Mouse (Mus musculus) limb, embryonic 10.5 days (tissue): ENCODE results near the gene Col1a2. TPM values are rescaled to one million over a fixed set of nuclear protein-coding genes. Genes with fewer than 3 reads are reported as not detected.

Source experiments
- DNase-seq: peaks from one replicate; pipeline ENCODE4 v3.0.0-alpha.2; 2017; ENCODE audit warnings: low spot score
- H3K27ac ChIP-seq: fragments of 300-500 bp; sonication (generic); 2 replicates; pipeline ENCODE4 v1.5.1; 2016; ENCODE audit warnings: mild to moderate bottlenecking
- H3K27me3 ChIP-seq: fragments of 300-500 bp; sonication (generic); 2 replicates; pipeline ENCODE4 v1.6.1; 2016; ENCODE audit warnings: low read depth, mild to moderate bottlenecking; ENCODE audit not compliant: poor library complexity, severe bottlenecking
- H3K36me3 ChIP-seq: fragments of 300-500 bp; sonication (generic); 2 replicates; pipeline ENCODE4 v1.6.1; 2016; ENCODE audit warnings: mild to moderate bottlenecking, moderate library complexity
- H3K4me1 ChIP-seq: fragments of 300-500 bp; sonication (generic); 2 replicates; pipeline ENCODE4 v1.6.1; 2016
- H3K4me3 ChIP-seq: fragments of 300-500 bp; sonication (generic); 2 replicates; pipeline ENCODE4 v1.5.1; 2016; ENCODE audit warnings: mild to moderate bottlenecking, moderate library complexity
- H3K9me3 ChIP-seq: fragments of 300-500 bp; sonication (generic); replicated peaks from 2 replicates; pipeline ENCODE4 v1.6.1; 2016; ENCODE audit warnings: mild to moderate bottlenecking
- WGBS: fragments of 180-500 bp; shearing (Covaris S2); methylation state at CpG from one replicate; pipeline ENCODE4 v1.1.7; 2016; 5-methylcytosine and 5-hydroxymethylcytosine counted together
- polyA plus RNA-seq: library from polyadenylated mRNA; unstranded; fragments of >200 nt; fragmentation: Nextera tagmentation; extraction: Ambion mirVana; gene quantifications from 2 replicates; pipeline ENCODE4 v1.2.1, GENCODE M21; 2016

The Col1a2 gene
- polyA plus RNA-seq, 1 experiment from 2014 or later: 248 TPM

DNA sequence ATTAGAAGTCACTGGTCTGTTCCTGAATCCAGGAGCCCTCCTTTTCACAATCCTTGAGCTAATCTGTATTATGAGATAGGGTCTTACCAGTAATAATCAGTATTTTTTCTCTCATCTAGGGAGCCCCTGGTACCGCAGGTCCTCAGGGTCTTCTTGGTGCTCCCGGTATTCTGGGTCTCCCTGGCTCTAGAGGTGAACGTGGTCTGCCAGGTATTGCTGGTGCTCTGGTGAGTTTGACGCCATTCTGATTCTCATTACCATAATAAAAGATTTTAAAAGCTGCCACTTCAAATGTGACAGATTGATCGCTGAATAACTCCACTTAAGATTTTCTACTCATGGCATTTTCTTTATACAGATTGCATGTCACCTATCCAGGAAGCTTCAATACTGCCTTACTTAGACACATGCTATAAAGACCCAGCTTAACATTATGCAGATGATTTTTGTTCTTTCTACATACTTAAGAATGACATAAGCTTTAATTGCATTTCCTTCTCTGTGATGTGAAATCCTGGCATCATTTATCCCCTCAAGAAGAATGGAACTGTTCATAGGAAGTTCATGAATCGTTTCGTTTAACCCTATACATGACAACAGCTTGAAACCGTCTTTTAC lies 30.0 kb downstream of the Col1a2 start:
- Histone ChIP-seq H3K27me3 (no peaks in the 10 kb centered on the region), H3K4me3 (no peak overlapping the region), H3K27ac (no peak overlapping the region), H3K4me1 (no peaks in the 10 kb centered on the region), H3K9me3 (no peaks in the 10 kb centered on the region), H3K36me3 (peaks cover 100% of the 10 kb centered on the region)
- 89% methylated on average over 8 of the region's 8 CpGs for whole genome bisulfite sequencing
- DNase-seq: no peak

DNA sequence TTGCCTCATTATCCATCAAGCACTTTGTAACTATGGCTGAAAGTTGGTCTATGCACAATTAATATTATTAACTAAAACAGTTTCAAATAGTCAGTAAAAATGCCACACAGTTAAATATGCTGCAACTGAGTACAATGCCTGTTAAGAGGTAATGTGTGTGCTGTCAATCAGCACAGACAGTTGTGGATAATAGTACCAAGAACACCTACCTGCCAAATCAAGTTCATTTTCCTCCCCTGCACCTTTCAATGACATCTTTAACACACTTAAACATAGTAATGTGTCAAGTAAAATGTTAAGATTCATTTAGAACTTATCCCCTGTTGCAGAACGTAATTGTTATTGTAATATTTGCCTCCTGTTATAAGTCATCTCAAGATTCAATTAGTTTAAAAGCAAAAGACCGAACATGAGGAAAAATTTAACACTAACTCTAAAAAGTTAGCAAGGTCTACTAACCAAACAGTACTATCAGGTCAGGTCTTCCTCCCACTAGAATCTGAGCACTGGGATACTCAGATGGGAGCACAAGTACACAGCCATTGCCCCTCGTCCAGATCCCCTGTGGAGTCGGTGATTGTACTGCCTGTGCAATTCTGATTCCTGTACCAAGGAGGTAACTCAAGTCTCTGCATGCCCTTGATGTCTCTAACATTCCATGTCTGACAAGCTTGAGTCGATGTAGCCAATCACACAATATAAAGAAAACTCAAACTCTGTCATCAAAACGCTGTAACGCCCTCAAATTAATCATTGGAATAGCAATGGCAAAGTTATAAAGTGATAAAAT lies 37.5 kb downstream of the Col1a2 start:
- H3K36me3 ChIP-seq: peaks cover 51% of the 10 kb centered on the region
- H3K27ac ChIP-seq: no peak overlapping the region
- H3K27me3 ChIP-seq: no peaks in the 10 kb centered on the region
- DNase-seq: no peak
- H3K9me3 ChIP-seq: no peaks in the 10 kb centered on the region
- no peak overlapping the region for H3K4me3 ChIP-seq
- WGBS: 88% methylated on average over 7 of the region's 7 CpGs
- no peaks in the 10 kb centered on the region for H3K4me1 ChIP-seq

DNA sequence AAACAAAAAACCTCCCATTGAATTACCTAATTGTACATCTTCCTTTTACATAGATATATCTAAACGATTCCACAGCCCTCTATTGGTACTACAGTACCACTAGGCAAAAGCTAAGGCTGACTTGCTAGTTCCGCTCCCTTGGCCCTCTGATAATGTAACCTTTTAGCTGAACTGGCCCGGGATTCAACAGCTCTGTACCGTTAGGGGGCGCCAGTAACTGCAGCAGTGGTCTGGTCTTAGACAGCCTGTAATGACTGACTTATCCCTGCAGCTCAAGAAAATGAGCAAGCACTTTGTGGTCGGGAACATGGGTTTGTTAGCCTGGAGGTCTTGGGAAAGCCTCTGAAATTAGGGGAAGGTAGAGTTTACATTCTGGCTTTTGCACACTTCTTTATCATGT lies 39.9 kb downstream of the Col1a2 start:
- DNase-seq: no peak
- Histone ChIP-seq H3K36me3 (peaks cover 26% of the 10 kb centered on the region), H3K4me1 (0 out of 2 replicates have a peak, but pooled peaks cover under 1% of the 10 kb centered on the region), H3K9me3 (no peaks in the 10 kb centered on the region), H3K27ac (0 out of 2 replicates have a peak overlapping the region, but pooled peaks have one; percentile 3), H3K27me3 (no peaks in the 10 kb centered on the region), H3K4me3 (no peak overlapping the region)
- 55% methylated on average over 6 of the region's 6 CpGs for WGBS

DNA sequence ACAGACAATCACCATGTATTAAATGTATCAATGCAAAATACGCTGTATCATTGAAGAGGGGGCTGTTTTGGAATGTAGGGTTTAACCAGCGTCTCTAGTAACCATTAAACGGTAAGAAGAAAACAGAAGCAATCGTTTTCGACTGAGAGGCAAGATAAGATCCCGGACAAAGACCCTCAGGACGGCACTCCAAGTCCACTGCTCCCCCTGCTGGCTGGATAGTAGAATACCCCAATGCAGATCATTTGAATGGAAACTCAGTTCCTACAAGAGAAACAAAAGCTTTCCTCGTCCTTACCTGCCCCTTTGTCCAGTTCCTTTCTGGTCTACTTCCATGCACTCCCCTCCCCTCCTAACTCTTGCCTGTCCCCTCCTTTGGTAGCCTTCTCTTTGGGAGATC lies 41.1 kb downstream of the Col1a2 start:
- peak overlapping the region; percentile 32; the same call in 1 of the 2 replicates for H3K27ac ChIP-seq
- H3K27me3 ChIP-seq: no peaks in the 10 kb centered on the region
- H3K4me3 ChIP-seq: no peak overlapping the region
- WGBS: 56% methylated on average over 8 of the region's 8 CpGs
- H3K9me3 ChIP-seq: no peaks in the 10 kb centered on the region
- peaks cover 15% of the 10 kb centered on the region for H3K36me3 ChIP-seq
- peaks cover 11% of the 10 kb centered on the region; the same call in 1 of the 2 replicates for H3K4me1 ChIP-seq
- peak; percentile 75 for DNase-seq

DNA sequence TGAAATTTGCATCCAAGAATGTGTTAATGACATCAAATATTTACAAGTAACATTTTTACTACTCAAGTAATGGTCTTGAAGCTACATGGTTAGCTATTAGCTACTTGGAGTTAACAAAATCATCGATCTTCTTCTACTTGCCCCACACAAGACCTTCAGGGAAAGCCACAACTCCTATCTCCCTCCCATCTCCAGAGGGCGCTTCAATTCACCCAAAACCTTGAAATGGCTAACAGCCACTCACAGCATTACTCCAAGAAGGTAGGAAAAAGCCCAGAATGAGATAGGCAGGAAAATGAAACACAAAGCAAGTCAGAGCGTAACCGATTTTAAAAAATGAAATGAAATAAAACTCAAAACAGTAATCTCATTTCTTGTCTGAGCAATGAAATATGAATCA lies 44.3 kb downstream of the Col1a2 start:
- Histone ChIP-seq H3K4me3 (no peak overlapping the region), H3K27me3 (no peaks in the 10 kb centered on the region), H3K27ac (no peak overlapping the region), H3K36me3 (no peaks in the 10 kb centered on the region), H3K9me3 (no peaks in the 10 kb centered on the region), H3K4me1 (peaks cover 23% of the 10 kb centered on the region)
- no peak for DNase-seq
- WGBS: 69% methylated on average over 4 of the region's 4 CpGs

DNA sequence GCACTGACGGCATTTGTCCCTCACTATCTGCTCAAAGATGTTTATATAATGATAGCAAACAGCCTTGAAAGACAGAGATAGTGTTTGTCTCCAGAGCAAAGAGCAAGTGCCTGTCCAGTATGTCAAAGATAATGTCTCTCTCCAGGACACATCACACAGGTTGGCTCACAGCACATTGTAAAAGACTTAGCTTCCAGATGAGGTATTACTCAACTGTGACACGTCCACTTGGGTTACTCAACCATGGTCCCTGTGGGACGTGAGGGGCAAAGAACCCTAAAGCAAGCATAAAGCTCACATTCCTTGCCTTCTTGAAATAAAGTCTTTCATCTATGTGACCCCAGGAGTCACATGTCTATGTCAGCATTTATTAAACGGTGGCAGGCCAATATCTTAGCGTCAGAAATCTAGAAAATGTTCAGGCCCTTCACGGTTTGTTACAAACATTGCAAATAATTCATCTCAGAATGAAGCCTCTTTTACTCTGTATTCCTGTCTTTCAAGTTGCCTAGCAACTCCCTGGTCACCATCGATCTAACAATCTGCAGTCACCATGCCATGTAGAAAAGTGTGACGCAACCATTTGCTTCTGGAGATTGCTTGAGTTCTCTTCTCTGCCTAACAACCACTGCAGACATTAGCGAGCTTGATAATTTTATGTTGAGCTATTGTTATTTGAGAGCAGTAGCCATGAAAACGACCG lies 45.4 kb downstream of the Col1a2 start:
- Histone ChIP-seq H3K27me3 (no peaks in the 10 kb centered on the region), H3K4me1 (peaks cover 34% of the 10 kb centered on the region), H3K36me3 (no peaks in the 10 kb centered on the region), H3K27ac (0 out of 2 replicates have a peak overlapping the region, but pooled peaks have one; percentile 15), H3K9me3 (no peaks in the 10 kb centered on the region), H3K4me3 (no peak overlapping the region)
- DNase-seq: no peak
- WGBS: 49% methylated on average over 11 of the region's 11 CpGs

DNA sequence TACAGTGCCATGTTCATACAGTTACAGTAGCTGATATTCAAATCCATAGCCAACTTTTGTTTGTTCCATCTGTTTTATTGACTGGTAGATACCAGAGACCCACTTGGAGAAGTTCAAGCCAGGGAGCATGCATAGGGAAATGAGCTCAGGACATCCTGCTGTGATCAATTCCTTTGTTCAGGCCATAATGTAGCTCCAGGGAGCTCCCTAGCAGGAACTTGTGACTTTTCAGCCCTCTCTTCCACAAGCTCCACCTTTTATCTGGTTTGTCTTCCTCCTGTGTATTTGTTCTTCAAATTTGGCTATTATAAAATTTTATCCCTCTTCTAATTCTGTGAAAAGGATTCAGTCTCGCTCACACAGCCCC lies 45.9 kb downstream of the Col1a2 start:
- H3K27ac ChIP-seq: peak overlapping the region; percentile 21; the same call in 1 of the 2 replicates
- no peaks in the 10 kb centered on the region for H3K27me3 ChIP-seq
- no peaks in the 10 kb centered on the region for H3K9me3 ChIP-seq
- 49% methylated on average over 1 of the region's 1 CpGs for WGBS
- DNase-seq: no peak
- no peaks in the 10 kb centered on the region for H3K36me3 ChIP-seq
- H3K4me3 ChIP-seq: no peak overlapping the region
- H3K4me1 ChIP-seq: peaks cover 39% of the 10 kb centered on the region

DNA sequence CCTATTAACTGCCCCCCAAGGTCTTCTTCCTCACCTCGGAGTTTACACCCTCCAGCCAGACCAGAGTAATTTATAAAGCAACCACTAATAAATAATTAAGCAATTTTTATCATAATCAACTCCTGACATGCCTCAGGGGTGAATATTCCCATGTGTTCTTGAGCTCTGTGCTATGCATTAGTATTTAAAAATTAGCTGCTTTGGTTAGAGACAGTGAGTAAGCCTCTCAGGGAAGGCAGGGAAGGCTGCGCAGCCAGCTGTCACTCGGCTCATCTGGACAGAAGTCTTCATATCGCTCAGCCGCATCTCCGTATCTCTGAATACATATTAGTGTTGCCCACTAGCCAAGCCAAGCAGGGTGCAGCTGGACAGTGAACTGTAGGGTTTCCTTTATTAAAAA lies 50.8 kb downstream of the Col1a2 start:
- no peaks in the 10 kb centered on the region for H3K27me3 ChIP-seq
- DNase-seq: no peak
- no peaks in the 10 kb centered on the region for H3K36me3 ChIP-seq
- H3K4me3 ChIP-seq: no peak overlapping the region
- peaks cover 73% of the 10 kb centered on the region for H3K4me1 ChIP-seq
- H3K9me3 ChIP-seq: no peaks in the 10 kb centered on the region
- 81% methylated on average over 6 of the region's 6 CpGs for WGBS
- peak overlapping the region; percentile 83 for H3K27ac ChIP-seq

DNA sequence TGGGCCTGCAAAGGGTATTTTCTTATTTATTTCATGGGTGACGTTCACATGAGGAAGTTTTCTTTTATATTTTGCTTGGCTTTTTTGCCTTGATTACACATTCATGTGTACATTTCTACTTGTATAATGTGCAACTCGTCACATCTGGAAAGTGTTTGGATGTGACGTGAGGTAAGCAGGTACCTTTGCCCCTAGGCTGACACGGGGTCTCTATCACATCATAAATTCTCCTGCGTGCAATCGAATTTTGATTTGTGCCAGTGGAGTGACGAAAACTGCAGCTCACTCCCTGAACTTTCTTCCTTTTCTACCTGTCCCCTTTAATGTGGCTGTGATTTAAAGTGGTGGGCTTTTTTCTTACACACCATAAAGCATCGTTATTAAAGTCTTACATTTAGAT lies 52.5 kb downstream of the Col1a2 start:
- DNase-seq: peak; percentile 89
- no peaks in the 10 kb centered on the region for H3K27me3 ChIP-seq
- no peaks in the 10 kb centered on the region for H3K36me3 ChIP-seq
- peaks cover 84% of the 10 kb centered on the region for H3K4me1 ChIP-seq
- 0 out of 2 replicates have a peak overlapping the region, but pooled peaks have one; percentile 14 for H3K4me3 ChIP-seq
- WGBS: 17% methylated on average over 8 of the region's 8 CpGs
- peak overlapping the region; percentile 83 for H3K27ac ChIP-seq
- H3K9me3 ChIP-seq: no peaks in the 10 kb centered on the region

DNA sequence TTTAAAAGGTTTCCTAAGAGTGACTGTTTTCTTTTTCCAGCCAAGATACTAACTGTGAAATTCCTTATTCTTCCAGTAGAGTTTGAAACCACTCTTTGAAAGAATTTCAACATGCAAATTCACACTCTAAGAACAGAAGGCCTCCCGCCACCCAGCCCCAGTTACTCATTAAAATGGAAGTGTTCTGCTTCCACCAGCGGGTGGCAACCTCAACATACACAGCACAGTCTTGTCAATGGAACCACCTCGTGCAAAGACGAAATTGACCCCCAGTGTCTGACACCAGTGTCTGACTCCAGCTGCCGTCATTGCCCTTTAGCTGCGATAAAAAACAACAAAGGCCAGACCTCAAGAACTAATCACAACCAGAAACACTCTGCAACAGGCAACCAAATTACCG lies 53.1 kb downstream of the Col1a2 start:
- Histone ChIP-seq H3K27ac (peak overlapping the region; percentile 83), H3K4me1 (peaks cover 84% of the 10 kb centered on the region), H3K27me3 (no peaks in the 10 kb centered on the region), H3K9me3 (no peaks in the 10 kb centered on the region), H3K4me3 (peak overlapping the region; percentile 14; the same call in 1 of the 2 replicates), H3K36me3 (no peaks in the 10 kb centered on the region)
- DNase-seq: peak; percentile 84
- 2% methylated on average over 7 of the region's 7 CpGs for WGBS

DNA sequence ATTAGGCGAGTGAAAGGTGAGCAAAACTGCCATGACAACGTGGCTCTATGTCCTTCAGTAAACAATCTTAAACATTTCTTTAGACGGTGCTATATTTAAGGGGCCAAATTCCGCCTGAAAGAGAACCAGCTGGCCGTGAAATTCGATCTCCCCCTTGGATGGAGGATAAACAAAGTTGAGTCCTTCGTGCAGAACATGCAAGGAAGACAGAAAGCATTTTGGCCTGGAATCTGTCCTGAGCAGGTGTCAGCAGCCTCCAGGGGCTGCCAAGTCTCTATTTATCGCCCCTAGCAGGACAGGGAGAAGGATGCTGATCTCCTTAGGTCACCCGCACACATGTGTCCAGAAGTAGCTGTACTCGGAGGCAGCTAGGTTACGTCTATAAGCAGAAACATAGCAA lies 56.5 kb downstream of the Col1a2 start:
- no peaks in the 10 kb centered on the region for H3K27me3 ChIP-seq
- WGBS: 7% methylated on average over 11 of the region's 11 CpGs
- peak; percentile 72 for DNase-seq
- H3K4me1 ChIP-seq: peaks cover 61% of the 10 kb centered on the region
- no peaks in the 10 kb centered on the region for H3K9me3 ChIP-seq
- H3K4me3 ChIP-seq: 0 out of 2 replicates have a peak overlapping the region, but pooled peaks have one; percentile 20
- H3K27ac ChIP-seq: peak overlapping the region; percentile 83
- H3K36me3 ChIP-seq: no peaks in the 10 kb centered on the region

DNA sequence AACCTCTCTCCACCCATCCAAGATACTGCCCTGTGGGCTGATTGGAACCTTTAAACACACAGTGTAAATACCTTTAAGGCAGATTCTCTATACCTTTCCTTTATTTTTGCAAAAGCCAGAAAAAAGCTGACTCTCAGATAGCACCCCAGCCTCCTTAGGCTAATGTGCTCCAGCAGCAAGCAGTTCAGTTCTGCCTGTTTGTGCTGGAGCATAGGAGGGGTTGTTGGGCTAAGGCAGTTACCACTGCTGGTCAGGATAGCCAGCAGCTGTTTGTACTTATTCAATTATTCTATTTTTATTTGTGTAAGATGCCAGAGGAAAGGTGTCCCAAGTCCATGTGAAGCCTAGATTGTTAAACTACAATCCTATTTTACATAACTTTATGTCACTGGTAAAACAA lies 57.0 kb downstream of the Col1a2 start:
- DNase-seq: no peak
- H3K36me3 ChIP-seq: no peaks in the 10 kb centered on the region
- peak overlapping the region; percentile 83 for H3K27ac ChIP-seq
- H3K4me1 ChIP-seq: peaks cover 60% of the 10 kb centered on the region
- H3K4me3 ChIP-seq: 0 out of 2 replicates have a peak overlapping the region, but pooled peaks have one; percentile 20
- no peaks in the 10 kb centered on the region for H3K27me3 ChIP-seq
- no peaks in the 10 kb centered on the region for H3K9me3 ChIP-seq

DNA sequence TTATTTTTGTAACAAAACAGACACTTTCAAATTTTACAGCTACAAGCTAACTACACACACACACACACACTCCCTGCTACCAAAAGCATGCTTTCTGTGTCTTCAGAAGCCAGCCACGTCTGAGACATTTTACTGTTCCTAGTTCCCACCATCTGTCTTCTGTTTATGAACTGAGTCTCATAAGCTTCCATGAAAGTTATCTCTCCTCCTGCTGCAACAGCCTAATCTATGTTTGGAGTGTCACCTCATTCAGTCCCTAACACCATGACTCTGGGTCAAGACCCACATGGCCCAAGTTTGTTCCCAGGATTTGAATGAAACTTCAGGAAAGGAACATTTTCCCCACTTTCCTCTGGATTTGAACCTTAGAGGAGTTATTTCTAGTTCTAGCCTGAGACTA lies 57.8 kb downstream of the Col1a2 start:
- no peak for DNase-seq
- Histone ChIP-seq H3K36me3 (no peaks in the 10 kb centered on the region), H3K4me3 (no peak overlapping the region), H3K27me3 (no peaks in the 10 kb centered on the region), H3K9me3 (no peaks in the 10 kb centered on the region), H3K27ac (peak overlapping the region; percentile 78), H3K4me1 (peaks cover 53% of the 10 kb centered on the region)
- 3% methylated on average over 1 of the region's 1 CpGs for WGBS
